Mouse (Mus musculus) bone marrow, adult 2 months (tissue): ENCODE results near the gene Syt5.

Source experiments
- CTCF ChIP-seq: fragments of 200-500 bp; IDR thresholded peaks from 2 replicates; pipeline ENCODE4 v1.5.1; 2011; ENCODE audit warnings: low read length, control low read depth; ENCODE audit not compliant: control insufficient read depth, insufficient read depth
- POLR2A ChIP-seq: fragments of 200-500 bp; IDR thresholded peaks from 2 replicates; pipeline ENCODE4 v1.6.1; 2011; ENCODE audit warnings: low read depth, mild to moderate bottlenecking, control low read depth, low read length, borderline replicate concordance; ENCODE audit not compliant: control insufficient read depth

GRCm38 (mm10) chr7:4536369-4536768 lies 11.0 kb downstream of the Syt5 start:
- TF ChIP-seq CTCF (no peak), POLR2A (no peak)
